Mouse (Mus musculus): ENCODE measurements at regions not wholly inside any gene's neighbourhood (a gene's known extent, or its start where the extent isn't known, plus 50 kb on each side); places are given as distances from the start of the nearest gene placed in this dataset.

DNA sequence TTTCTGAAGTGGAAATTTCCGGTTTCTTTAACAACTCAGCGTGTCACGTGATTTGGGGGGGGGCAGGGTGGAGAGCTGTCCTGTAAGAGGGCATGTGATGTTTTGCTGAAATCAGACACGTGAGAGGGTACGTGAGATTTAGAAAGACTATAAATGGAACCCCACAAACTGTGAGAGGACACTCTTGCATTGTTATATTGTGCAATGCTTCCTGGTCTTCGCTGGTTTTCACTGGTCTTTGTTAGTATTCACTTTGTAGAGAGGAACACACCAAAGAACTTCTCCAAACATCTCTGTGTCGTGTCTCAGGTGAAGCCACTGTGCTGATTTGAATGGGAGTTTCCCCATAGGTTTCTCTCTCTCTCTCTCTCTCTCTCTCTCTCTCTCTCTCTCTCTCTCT lies 163.2 kb upstream of the Jun start:
- peak; percentile 35 for DNase-seq (ENCODE audit: low spot score)

DNA sequence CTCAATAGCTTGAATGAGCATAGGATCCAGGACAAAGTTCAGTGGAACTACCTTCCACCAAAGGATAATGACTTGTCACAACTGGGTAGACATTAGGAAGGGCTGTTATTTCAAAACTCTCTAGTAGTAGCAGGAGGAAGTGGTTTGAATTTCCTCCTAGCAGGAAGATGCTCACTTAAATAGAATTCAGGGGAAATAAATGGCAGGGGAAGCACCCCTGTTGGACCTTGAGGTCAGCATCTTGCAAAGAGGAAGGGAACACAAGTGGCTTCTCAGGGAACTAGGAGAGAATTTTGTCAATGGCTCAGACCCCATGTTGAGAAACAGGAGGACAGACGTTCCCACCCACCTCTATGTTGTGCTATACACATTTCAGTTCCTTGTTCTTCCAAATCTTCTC lies 178.4 kb upstream of the Jun start:
- no peak for DNase-seq (ENCODE audit: low spot score)

DNA sequence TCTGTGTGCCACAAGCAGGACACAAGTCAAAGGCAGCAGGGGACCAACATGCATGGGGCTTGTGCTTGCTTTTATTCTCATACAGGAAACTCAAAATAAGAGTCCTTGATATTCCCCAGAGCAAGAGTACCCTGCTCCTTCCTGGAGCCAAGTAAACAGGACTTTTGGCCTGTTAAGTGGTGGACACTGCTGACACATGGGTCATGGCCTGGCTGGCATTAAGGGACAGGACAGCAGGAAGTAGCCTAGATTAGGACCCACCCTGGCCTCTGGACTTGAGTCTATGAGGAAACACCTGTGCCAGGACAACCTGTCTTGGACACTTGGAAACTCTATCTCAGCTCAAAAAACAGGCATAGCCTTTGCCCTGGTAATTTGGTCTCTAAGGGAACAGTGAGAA lies 181.0 kb upstream of the Jun start:
- DNase-seq (ENCODE audit: low spot score): no peak

DNA sequence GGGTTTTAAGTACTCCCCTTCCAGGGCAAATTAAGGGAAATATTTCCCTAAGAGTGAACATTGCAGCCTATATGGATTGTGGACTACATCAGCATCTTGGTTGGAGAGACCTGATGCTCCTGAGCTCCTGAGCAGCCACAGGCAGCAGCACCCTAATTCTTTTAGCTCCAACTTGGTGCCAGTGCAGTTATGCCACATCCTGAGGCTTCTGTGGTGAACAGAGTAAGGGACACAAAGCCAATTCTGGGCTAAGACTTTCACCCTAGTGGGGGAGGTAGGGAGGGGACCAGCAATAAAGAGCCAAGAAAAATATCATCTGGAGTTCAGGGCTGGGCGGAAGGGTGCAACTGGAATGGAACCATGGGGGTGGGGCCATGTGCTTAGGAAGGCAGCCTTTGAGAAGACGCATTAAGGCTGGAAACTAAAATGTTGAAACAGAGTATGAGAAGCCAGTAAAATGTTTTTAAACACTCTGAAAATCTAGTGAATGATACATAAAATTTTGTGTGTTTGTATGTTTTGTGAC lies 182.1 kb upstream of the Jun start:
- no peak for DNase-seq (ENCODE audit: low spot score)

DNA sequence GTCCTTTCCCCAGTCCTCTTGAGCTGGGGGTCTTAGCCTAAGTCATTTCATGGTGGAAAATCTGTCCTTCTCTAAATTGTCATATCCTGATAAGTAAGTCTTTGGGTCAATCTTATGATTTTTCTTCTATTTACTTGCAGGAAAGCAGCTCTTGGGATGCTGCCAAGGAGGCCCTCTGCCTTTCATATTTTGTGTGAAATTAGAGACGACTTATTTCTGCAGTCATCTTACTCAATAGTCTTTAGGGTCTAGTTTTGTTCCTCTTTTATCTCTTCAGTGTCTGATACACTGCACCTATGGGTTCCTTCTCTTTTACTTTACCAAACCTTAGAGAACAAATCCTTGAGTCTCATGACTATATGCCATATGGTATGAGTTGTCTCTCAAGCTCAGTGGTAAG lies 196.0 kb upstream of the Jun start:
- DNase-seq (ENCODE audit: low spot score): no peak

DNA sequence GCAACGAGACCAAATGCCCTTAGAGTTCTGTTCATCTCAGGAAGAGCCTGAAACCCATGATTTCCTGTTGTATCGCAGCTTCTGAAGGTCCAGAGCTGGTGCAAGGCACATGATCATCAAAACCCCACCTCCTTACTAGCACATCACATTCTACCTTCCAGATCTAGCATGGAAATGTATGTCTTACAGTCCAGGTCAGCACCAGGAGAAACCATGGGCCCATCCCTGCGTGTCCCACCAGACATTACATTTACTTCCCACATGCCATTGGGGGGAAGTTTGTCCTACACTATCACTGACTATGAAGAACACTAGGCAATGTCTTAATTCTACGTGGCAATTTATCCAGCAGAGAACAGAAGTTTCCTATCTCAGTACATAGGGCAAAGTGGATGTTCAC lies 197.0 kb upstream of the Jun start:
- DNase-seq (ENCODE audit: low spot score): no peak

DNA sequence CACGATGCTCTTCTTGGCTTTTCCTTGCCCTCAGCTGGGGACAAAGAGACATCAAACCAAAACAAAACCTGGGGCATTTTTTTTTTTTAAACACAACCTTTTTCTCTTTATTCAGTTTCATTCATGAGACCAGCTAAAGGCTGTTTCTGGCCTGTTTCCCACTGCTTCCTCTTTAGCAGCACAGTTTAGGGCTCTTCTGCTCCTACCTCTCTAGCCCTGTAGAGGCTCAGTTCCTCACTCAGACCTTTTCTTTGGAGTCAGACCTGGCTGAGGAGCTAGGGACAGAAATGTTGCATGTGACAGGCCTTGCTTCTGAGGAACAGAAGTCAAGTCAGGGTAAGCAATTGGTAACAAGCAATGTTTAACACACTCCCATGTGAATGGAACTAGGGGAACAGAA lies 198.1 kb upstream of the Jun start:
- no peak for DNase-seq (ENCODE audit: low spot score)

DNA sequence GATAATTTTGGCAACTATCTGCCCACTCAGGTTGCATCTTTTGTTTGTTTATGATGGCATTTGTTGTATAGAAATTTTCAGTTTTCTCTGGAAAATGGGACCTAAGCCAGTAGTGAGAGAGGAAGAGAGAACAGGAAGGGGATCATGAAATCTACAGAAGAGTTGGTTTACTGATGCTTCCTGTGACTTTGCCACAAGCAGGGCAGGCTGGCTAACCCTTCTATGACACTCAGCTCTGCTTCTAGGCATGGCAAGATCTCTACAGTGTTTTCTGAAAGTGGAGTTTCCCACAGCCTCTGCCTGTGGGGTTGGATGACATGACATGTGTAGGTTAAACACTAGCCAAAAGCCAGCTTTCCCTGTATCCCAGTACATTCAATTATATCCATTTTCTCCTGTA lies 217.7 kb upstream of the Jun start:
- DNase-seq (ENCODE audit: low spot score): no peak

DNA sequence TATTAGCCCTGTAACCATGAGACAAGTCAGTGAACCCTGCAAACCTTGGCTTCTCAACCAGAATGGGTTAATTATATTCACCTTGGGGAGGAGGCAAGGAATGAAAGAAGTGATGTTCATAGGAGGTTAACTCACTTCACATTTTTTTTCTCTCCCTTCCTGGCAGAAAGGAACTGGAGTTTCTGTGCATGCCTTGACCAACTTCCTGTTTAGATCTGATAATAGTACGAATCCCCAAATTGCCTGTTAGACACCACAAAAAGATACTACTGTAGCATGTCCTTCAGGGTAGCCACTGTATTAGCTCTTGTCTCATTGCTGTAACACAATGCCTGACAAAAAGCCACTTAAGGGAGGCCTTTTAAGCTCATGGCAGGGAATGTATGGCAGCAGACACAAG lies 218.4 kb upstream of the Jun start:
- DNase-seq (ENCODE audit: low spot score): no peak

DNA sequence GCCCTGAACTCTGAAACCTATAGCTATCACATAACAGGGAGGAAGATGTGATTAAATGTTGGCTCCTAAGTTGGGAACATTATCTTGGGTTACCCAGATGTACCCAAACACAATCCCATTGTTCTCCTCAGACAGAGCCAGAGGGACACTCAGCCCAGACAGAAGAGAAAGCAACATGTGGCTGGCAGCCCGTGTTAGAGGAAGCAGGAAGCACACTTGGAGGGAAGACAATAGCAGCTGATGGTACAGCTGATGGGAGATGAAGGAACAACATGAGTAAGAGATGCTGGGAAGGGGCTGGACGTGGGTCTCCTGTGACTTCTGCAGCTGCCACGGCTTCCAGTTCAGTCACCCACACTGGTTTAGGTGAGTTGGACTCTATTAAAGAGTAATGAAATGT lies 224.2 kb upstream of the Jun start:
- DNase-seq (ENCODE audit: low spot score): no peak

DNA sequence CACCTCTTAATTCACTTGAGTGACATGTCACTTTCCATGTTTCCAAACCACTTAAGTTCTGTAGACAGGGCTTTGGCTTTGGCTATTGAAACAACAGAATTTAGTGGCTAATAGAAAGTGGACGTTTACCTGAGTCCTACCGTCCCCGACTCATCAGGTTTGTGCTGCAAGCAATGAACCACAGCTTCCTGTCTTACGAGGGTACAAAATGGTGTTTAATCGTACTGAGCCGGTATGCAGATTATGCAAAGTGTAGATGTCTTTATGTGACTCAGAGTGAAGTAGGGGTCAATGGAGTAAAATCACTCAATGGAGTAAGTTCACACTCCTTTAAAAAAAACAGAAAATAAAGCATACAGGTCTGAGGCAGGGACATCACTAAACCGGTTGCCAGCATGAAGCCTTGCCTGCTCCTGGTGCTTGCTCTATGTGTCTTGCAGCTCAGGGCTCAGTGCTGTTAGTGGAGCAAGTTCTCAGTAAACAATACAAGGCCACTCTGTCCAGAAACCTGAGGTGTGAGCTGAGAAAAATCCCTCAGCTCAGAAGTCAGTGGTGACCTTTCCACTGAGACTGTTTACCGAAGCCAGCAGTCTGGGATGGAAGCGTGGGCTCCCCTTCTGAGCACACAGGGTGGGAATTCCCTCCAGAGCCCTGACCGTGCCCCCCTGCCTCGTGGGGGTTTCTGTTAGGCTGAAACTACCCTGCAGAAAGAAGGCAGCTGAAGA lies 226.1 kb upstream of the Jun start:
- DNase-seq (ENCODE audit: low spot score): no peak

DNA sequence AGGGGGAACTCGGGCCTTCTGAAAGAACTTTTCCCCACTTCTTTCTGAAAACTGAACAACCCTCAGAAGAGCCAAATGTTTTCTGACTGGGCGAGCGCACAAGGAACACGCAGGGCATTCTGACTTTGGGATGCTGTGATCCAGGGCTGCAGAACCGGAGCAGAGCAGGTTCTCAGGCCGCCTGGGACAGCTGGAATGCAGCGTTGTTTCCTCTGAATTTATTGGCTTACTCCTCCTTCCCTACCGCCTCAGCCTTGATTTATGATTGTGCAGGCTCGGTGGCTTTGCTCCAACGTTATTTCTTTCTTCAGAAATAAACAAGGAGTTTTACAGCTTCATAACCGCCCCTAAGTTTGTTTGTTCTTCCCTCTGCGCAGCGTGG lies 226.7 kb upstream of the Jun start:
- DNase-seq (ENCODE audit: low spot score): no peak

DNA sequence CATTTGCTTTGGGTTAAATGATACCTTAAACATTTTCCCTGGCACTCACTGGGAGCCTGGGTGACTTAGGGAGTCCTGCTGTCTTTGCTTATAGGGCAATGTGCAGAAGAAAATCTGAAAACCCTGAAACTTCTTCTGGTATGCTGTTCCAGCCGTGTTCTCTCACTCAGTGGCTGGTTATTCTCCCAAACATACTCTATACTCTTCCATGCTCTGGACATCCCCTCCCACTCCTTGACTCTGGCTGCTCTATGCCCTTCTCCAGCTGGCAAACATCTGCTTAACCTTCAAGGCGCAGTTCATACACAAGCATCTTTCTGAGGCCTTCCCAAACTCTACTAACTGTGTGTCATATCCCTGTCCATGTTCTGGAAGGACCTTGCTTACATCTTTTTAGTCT lies 227.2 kb upstream of the Jun start:
- no peak for DNase-seq (ENCODE audit: low spot score)

DNA sequence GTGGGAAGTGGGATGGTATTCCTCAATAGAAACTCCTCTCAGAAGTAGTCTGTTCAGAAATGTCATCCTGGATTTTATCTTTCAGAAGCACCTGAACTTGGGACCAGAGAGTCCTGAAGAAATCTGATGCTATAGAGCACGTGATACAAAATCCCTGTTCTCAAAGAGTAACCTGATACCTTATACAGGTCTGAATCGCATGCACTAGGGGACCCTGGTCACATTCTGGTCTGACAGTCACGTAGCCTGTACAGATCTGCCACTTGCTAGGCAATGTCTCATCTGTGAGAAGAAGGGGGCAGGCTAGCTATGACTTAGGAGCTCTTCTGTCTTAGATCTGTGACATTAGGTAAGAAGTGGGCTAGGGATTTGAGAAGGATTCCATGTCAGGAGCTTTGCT lies 230.1 kb upstream of the Jun start:
- no peak for DNase-seq (ENCODE audit: low spot score)

DNA sequence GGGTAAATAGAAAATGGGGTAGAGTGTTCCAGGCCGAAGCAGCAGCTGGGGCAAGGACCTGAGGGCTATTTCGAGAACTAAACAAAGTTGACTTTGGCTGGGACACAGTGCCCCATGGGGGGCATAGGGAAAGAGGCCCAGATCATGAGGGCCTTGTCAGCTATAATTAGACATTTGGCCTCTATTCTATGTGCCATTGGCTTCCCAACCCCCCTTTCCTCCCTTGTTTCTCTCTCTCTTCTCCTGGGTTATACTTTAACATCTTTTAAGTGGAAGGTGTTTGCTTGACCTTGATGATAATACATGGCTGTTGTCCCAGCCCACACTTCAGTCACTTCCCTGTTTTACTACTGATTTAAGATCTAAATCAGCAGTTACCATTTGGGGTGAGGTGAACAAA lies 231.8 kb upstream of the Jun start:
- no peak for DNase-seq (ENCODE audit: low spot score)

DNA sequence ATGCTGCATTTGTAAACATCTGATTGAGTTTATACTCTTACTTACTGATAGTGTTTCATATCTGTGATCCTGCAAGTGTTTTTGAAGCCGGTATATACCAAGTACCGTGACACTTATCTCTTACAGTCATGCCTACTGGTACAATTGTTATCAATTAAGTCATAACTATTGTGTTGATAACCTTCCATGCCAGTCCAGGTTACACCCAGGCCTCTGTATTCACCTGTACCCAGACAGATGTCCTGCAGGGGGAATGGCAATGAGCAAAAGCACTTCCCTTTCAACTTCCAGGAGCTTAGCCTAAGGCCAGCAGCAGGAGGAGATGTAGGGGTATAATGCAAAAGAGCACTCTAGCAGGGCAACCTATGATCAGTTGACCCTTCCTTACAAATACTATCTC lies 232.2 kb upstream of the Jun start:
- no peak for DNase-seq (ENCODE audit: low spot score)

DNA sequence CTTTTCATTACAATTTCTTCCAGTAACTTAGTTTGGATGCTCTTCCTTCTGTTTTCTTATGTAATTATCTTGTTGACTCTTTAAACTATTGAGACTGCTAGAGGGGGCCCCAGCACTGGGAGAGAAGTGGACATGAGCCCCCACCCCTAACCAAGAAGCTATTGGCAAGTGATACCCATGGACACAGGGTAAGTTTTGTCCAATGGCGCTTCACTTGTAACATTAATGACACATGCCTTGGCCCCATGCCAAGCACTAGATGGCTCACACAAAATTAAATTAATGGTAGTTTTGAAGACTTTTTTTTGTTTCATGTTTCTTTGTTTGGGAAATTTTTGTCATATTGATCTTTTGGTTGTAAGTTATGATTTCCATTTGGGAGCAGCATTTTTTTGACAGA lies 232.7 kb upstream of the Jun start:
- DNase-seq (ENCODE audit: low spot score): no peak

DNA sequence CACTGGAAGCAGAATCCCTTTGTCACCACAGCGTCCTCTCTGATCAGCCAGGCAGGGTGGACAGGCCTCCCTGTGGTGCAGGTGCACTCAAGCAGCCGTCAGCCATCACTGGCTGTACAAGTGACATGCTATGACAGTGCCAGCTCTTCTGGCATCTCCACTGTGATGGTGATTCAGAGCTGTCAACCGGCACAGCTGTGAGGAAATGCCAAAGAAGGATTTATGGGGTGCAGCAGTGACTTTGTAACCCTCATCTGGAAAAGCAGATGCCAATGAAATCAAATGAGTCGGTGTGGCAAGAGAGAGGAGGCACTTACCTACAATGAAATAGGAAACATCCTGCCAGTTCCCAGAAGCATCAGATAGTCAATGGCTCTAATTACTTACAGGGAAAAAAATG lies 238.3 kb upstream of the Jun start:
- no peak for DNase-seq (ENCODE audit: low spot score)

DNA sequence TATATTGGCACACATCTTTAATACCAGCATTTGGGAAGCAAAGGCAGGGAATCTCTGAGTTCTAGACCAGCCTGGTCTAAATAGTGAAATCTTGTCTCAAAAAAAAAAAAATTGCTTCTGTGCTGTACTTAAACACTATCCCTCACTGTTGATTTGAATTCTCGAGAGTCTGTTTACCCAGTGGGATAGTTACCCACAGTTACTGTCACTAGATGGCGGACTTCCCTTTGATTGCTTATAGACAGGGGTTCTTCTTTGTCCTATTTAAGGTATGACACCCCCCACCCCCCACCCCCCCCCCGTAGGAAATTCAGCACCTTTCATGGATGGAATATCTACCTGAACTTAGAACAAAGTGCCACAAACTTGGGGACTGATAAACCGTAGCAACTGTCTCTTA lies 242.1 kb upstream of the Jun start:
- no peak for DNase-seq (ENCODE audit: low spot score)

DNA sequence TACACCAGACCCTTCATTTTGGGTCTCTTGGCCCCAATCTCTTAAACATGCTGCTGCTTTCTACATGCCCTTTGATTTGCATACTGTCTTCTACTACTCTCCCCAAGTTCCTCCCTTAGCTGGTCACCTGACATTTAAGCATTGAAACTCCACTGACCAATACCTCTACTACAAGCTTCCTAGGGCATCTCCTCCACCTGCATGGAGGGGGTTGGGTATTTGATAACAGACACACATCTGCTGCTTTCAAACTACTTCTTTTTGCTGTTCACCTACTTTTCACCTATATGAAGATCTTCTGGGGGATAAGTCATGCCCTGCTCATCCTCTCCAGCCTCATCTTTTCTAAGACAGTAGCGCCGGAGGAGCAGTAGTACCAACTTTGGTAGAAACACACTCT lies 249.9 kb upstream of the Jun start:
- DNase-seq (ENCODE audit: low spot score): no peak

DNA sequence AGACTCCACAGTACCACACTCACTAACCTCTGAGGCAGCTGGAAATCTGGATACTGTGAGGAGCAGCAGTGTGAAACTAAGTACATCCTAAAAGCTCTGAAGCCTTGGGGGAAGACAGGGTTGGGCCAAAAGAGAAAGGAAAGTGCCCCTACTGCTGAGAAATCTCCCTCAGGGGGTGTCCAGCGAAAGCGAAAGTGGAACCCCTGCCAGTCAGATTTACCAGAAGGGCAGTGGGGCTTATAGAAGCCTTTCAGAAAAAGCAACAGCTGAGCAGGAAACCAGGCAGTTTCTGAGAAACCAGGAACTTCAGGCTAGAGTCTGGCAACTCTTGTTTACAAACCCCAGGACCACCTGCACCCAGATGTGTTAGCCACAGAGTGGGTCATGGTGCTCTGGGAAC lies 251.3 kb upstream of the Jun start:
- DNase-seq (ENCODE audit: low spot score): peak; percentile 42

DNA sequence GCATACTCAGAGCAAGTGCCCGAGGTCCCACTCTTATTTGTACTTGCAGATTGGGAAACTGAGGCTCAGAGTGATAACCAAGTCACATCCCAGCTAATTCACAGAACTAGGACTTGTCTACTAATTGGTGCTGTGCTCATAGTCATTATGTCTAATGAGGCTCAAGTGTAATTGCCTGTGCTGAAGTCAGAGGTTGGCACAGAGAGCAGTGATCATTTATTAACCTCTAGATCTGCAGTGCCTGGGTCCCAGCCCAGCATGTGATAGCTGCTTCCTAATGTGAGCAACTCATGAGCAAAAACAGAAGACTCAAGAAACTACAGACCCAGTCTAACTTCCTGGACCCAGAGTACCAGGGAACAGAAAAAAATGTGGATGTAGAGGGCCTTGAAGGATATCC lies 252.0 kb upstream of the Jun start:
- no peak for DNase-seq (ENCODE audit: low spot score)

DNA sequence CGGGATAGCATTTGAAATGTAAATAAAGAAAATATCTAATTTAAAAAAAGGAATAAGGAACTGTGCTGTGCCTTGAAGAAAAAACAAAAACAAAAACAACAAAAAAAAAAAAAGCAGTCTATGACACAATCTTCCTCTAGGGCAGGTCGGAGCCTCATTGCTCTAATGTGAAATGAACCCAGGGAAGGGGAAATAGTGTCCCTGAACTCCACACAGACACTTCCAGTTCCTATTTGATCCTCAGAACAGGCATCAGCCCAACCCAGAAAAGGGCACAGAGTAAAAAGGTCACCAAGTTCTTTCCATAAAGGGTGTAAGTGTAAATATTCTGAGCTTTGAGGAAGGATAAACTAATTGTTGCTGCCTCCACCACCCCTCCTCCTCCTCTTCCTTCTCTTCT lies 250.2 kb upstream of the Fggy start:
- DNase-seq (ENCODE audit: low spot score): no peak

DNA sequence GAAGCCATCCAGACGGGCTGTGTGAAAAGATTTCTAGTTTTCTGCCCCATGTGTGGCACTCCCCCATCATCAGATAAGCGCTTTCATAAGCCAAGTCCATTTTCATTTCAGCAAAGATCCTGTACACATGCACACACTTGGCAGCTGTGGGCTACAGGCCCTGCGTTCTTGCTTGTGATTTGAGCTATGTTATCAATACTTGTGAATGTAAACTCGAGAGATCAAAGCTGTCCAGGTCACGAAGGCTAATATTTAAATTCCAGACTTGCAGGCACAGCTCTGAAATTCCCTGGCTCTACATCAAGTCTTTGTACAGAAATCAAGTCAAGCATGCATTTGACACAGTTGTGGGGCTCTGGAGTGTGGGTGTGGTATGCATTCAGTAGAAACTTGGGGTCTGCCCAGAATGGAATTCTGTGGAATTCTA lies 248.8 kb upstream of the Fggy start:
- no peak for DNase-seq (ENCODE audit: low spot score)

DNA sequence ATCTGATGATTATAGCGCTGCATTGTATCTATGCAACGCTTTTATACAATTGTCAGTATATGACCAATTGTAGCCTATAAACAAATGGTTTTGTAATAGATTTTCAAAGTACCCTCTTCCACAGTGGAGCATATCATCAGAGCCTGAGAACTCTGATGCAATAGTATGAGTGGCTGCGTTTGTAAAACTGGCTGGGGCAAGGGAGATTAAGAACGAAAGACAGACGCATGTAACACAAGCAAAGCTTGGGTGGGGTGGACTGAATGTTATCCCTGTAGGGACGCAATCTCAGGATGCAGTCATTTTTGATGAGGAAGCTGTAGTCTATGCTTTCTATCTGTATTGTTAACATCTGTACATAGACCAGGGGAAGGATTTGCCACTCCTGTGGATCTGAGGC lies 246.9 kb upstream of the Fggy start:
- DNase-seq (ENCODE audit: low spot score): no peak

All from spleen, adult 12 weeks (tissue).